8 mouse cellular contexts compared by ENCODE assay signal in the genomic region with DNA sequence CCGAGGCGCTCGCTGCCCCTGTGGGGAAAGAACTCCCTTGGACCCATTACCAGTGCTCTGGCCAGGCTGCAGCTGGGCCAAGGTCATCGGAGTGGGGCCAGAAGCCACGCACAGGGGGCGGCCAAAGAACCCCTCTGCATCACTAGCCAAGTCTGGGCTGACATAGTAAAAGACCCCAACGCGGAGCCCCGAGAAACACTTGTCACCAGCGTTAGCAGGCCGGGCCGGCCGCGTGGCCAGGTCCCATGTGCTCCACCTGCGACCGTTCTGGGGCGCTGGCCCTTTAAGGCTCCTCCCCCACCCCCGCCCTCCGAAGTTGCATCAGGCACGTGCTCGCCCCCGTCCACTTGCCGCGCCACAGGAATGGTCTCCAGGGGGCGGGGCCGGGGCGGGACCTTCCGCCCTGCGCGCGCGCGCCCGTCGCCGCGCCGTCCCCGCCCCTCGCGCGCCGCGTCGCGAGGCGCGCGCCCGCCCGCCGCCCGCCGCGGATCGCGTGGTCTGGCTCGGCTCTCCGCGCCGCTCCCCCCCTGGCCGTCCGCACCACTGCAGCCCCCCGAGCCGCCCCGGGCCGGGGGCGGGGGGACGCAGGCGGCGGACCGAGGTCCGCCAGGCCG. TPM values are rescaled to one million over a fixed set of nuclear protein-coding genes. Genes with fewer than 3 reads are reported as not detected.
DNase-seq lines count a peak whose midpoint lies in the region; ATAC-seq and TF ChIP-seq lines count a peak whose summit lies in the region.

No protein-coding gene starts in this region.

- no peaks in the 10 kb centered on the region for H3K9me3 ChIP-seq in embryonic facial prominence, embryonic 14.5 days (ENCODE audit: control insufficient read depth, low read length)
- H3K9me3 ChIP-seq in limb, embryonic 14.5 days (ENCODE audit: control insufficient read depth, low read length), result no peaks in the 10 kb centered on the region
- H3K9me3 ChIP-seq in midbrain, embryonic 16.5 days (replicated peaks; ENCODE audit: control insufficient read depth, low read length, poor library complexity, severe bottlenecking), result no peaks in the 10 kb centered on the region

- TF ChIP-seq POLR2A in bone marrow, adult 2 months (IDR thresholded peaks at IDR 0.05; ENCODE audit: borderline replicate concordance, control insufficient read depth, low read depth, low read length), result peak; percentile 54; the same call in 1 of the 2 replicates
- TF ChIP-seq POLR2A in limb, embryonic 14.5 days (IDR thresholded peaks at IDR 0.05; ENCODE audit: borderline replicate concordance, extremely low read depth, insufficient read depth, insufficient read length), result 0 out of 2 replicates have a peak, but pooled peaks have one; percentile 40
- TF ChIP-seq POLR2A in spleen, adult 2 months (IDR thresholded peaks at IDR 0.05; ENCODE audit: low read depth, low read length), result peak; percentile 23

- WGBS in bone marrow, adult 2 months, result 7% methylated on average over 68 of the region's 74 CpGs
- 0% methylated on average over 15 of the region's 74 CpGs for WGBS in embryonic facial prominence, embryonic 14.5 days
- WGBS in limb, embryonic 14.5 days, result 1% methylated on average over 19 of the region's 74 CpGs
- 1% methylated on average over 48 of the region's 74 CpGs for WGBS in midbrain, embryonic 16.5 days
- WGBS in spleen, adult 2 months, result 5% methylated on average over 63 of the region's 74 CpGs

- DNase-seq in A20 (ENCODE audit: low read depth, low spot score), result peak; percentile 95
- peak; percentile 96 for DNase-seq in embryonic facial prominence, embryonic 14.5 days (ENCODE audit: low spot score)
- peak; percentile 80 to 87 for DNase-seq in heart, adult 9 months (ENCODE audit: low spot score in 2 of 2)
- peak; percentile 82 for DNase-seq in kidney, adult 9 months
- peak; percentile 91 for DNase-seq in limb, embryonic 14.5 days (ENCODE audit: low spot score)
- DNase-seq in spleen, adult 2 months (ENCODE audit: low read depth in 1 of 2, low spot score in 2 of 2), result peak; percentile 80 to 81

- H3K4me2 ChIP-seq in embryonic facial prominence, embryonic 14.5 days (ENCODE audit: low read depth, low read length), result peak overlapping the region; percentile 87
- H3K4me2 ChIP-seq in limb, embryonic 14.5 days (replicated peaks; ENCODE audit: low read depth, low read length, severe bottlenecking), result peak overlapping the region; percentile 94
- H3K4me2 ChIP-seq in midbrain, embryonic 16.5 days (ENCODE audit: low read length), result peak overlapping the region; percentile 94

- no peak for TF ChIP-seq CTCF in bone marrow, adult 2 months (IDR thresholded peaks at IDR 0.05; ENCODE audit: control insufficient read depth, insufficient read depth, low read length)
- no peak for TF ChIP-seq CTCF in spleen, adult 2 months (IDR thresholded peaks at IDR 0.05; ENCODE audit: extremely low read depth, insufficient read depth, insufficient read length, insufficient replicate concordance)

- peak; percentile 93 for ATAC-seq in embryonic facial prominence, embryonic 14.5 days (ENCODE audit: low read depth)
- ATAC-seq in limb, embryonic 14.5 days (ENCODE audit: low FRiP score, low read depth), result peak; percentile 93
- ATAC-seq in midbrain, embryonic 16.5 days, result peak; percentile 91

- H3K4me3 ChIP-seq in bone marrow, adult 2 months (replicated peaks; ENCODE audit: control insufficient read depth, low read depth, low read length), result peak overlapping the region; percentile 53
- H3K4me3 ChIP-seq in embryonic facial prominence, embryonic 14.5 days (ENCODE audit: low read depth, low read length), result peak overlapping the region; percentile 97
- peak overlapping the region; percentile 96 for H3K4me3 ChIP-seq in limb, embryonic 14.5 days (replicated peaks; ENCODE audit: low read length)
- peak overlapping the region; percentile 99 for H3K4me3 ChIP-seq in midbrain, embryonic 16.5 days (ENCODE audit: low read depth, low read length)
- H3K4me3 ChIP-seq in spleen, adult 2 months (ENCODE audit: extremely low read depth, insufficient read depth, insufficient read length), result peak overlapping the region; percentile 76

- no peaks in the 10 kb centered on the region; the same call in 1 of the 2 replicates for H3K4me1 ChIP-seq in bone marrow, adult 2 months (ENCODE audit: control insufficient read depth, insufficient read depth, low read length)
- peaks cover 11% of the 10 kb centered on the region for H3K4me1 ChIP-seq in embryonic facial prominence, embryonic 14.5 days (ENCODE audit: control insufficient read depth, insufficient read depth, low read length)
- peaks cover 21% of the 10 kb centered on the region for H3K4me1 ChIP-seq in limb, embryonic 14.5 days (ENCODE audit: control insufficient read depth, insufficient read depth, low read length)
- peaks cover 23% of the 10 kb centered on the region for H3K4me1 ChIP-seq in midbrain, embryonic 16.5 days (ENCODE audit: control insufficient read depth, insufficient read depth, low read length)
- peaks cover 8% of the 10 kb centered on the region; the same call in 1 of the 2 replicates for H3K4me1 ChIP-seq in spleen, adult 2 months (ENCODE audit: control insufficient read depth, insufficient read depth, insufficient read length)

- H3K9ac ChIP-seq in embryonic facial prominence, embryonic 14.5 days (ENCODE audit: low read depth, low read length), result peak overlapping the region; percentile 96
- peak overlapping the region; percentile 95 for H3K9ac ChIP-seq in limb, embryonic 14.5 days (ENCODE audit: low read depth, low read length, severe bottlenecking)
- peak overlapping the region; percentile 96 for H3K9ac ChIP-seq in midbrain, embryonic 16.5 days (ENCODE audit: low read depth, low read length)

- H3K27me3 ChIP-seq in embryonic facial prominence, embryonic 14.5 days (replicated peaks; ENCODE audit: control insufficient read depth, insufficient read depth, low read length), result no peaks in the 10 kb centered on the region
- H3K27me3 ChIP-seq in limb, embryonic 14.5 days (ENCODE audit: control insufficient read depth, insufficient read depth, low read length), result no peaks in the 10 kb centered on the region
- H3K27me3 ChIP-seq in midbrain, embryonic 16.5 days (ENCODE audit: control insufficient read depth, insufficient read depth, low read depth, low read length), result no peaks in the 10 kb centered on the region
- no peaks in the 10 kb centered on the region for H3K27me3 ChIP-seq in spleen, adult 2 months (ENCODE audit: control insufficient read depth, insufficient read depth, low read length)

- H3K36me3 ChIP-seq in embryonic facial prominence, embryonic 14.5 days (ENCODE audit: control insufficient read depth, insufficient read depth, low read length), result no peaks in the 10 kb centered on the region
- H3K36me3 ChIP-seq in limb, embryonic 14.5 days (ENCODE audit: control insufficient read depth, insufficient read depth, low read length), result no peaks in the 10 kb centered on the region
- no peaks in the 10 kb centered on the region for H3K36me3 ChIP-seq in midbrain, embryonic 16.5 days (ENCODE audit: control insufficient read depth, insufficient read depth, low read length)
- no peaks in the 10 kb centered on the region for H3K36me3 ChIP-seq in spleen, adult 2 months (ENCODE audit: control insufficient read depth, insufficient read depth, low read length)

- H3K27ac ChIP-seq in bone marrow, adult 2 months (ENCODE audit: control insufficient read depth, insufficient read depth, low read depth, low read length, poor library complexity), result peak overlapping the region; percentile 95
- H3K27ac ChIP-seq in embryonic facial prominence, embryonic 14.5 days (replicated peaks; ENCODE audit: low read depth, low read length), result peak overlapping the region; percentile 91
- peak overlapping the region; percentile 88 for H3K27ac ChIP-seq in limb, embryonic 14.5 days (replicated peaks; ENCODE audit: low read depth, low read length)
- peak overlapping the region; percentile 94 for H3K27ac ChIP-seq in midbrain, embryonic 16.5 days (ENCODE audit: low read length)
- H3K27ac ChIP-seq in spleen, adult 2 months (ENCODE audit: insufficient read depth, low read length), result peak overlapping the region; percentile 82

RNA-seq across cellular contexts. Expression of gene Larp1, which starts 0.3 kb away (rescaled TPM):
- 17.0 and 28.2 TPM in 2 replicates for polyA plus RNA-seq in bone marrow, adult 2 months (2011; ENCODE audit: insufficient read depth, insufficient read length, low replicate concordance, missing spikeins)
- 19.5 and 21.9 TPM in 2 replicates for polyA plus RNA-seq in embryonic facial prominence, embryonic 14.5 days (2014; fragmentation: Nextera tagmentation; extraction: Ambion mirVana)
- polyA plus RNA-seq in limb, embryonic 14.5 days (2012; rRNA removed), result 46.4 and 46.9 TPM in 2 replicates
- polyA plus RNA-seq in limb, embryonic 14.5 days (2014; fragmentation: Nextera tagmentation; extraction: Ambion mirVana), result 24.7 and 26.9 TPM in 2 replicates
- 17.7 and 18.4 TPM in 2 replicates for polyA plus RNA-seq in midbrain, embryonic 16.5 days (2015; fragmentation: Nextera tagmentation; extraction: Ambion mirVana)
- polyA plus RNA-seq in spleen, adult 2 months (2012; rRNA removed), result 26.3 and 31.5 TPM in 2 replicates

Comparison
In these comparisons a context has a peak if more than half of its experiments do, and no peak if none do; other contexts are left out.
1. Peak in every context shown above with its lines: DNase-seq, ATAC-seq, H3K4me3 ChIP-seq and H3K27ac ChIP-seq.